Mouse (Mus musculus) CH12.LX (cell line): ENCODE results near the gene Cyp1b1. TPM values are rescaled to one million over a fixed set of nuclear protein-coding genes. Genes with fewer than 3 reads are reported as not detected.

ENCODE experiments used
- DNase-seq: peaks from one replicate; pipeline ENCODE4 v3.0.0-alpha.2; 2013; ENCODE audit errors: extremely low read depth
- H3K27ac ChIP-seq: 2 replicates; pipeline ENCODE4 v1.5.1; 2012; ENCODE audit warnings: low read depth, mild to moderate bottlenecking, control low read depth, moderate library complexity; ENCODE audit not compliant: insufficient read depth
- H3K27me3 ChIP-seq: replicated peaks from 2 replicates; pipeline ENCODE3; 2012; ENCODE audit warnings: inconsistent platforms
- H3K36me3 ChIP-seq, 2 experiments: replicated peaks in 1 of 2; 2 replicates each; pipeline versions ENCODE3 to v1.6.1; 2012; ENCODE audit warnings: inconsistent platforms in 1 of 2, low read length in 1 of 2, mild to moderate bottlenecking in 1 of 2, mixed read lengths in 1 of 2, moderate library complexity in 1 of 2; ENCODE audit not compliant: control insufficient read depth in 1 of 2, insufficient read depth in 1 of 2
- H3K4me1 ChIP-seq, 2 experiments: 2 replicates each; pipeline ENCODE4 v1.6.1; 2012; ENCODE audit warnings: inconsistent platforms in 1 of 2, moderate library complexity in 1 of 2; ENCODE audit not compliant: insufficient read depth in 2 of 2, control insufficient read depth in 1 of 2
- H3K4me2 ChIP-seq: 2 replicates; pipeline ENCODE4 v1.6.1; 2012; ENCODE audit warnings: low read depth, mild to moderate bottlenecking, control low read depth; ENCODE audit not compliant: poor library complexity, insufficient read depth, severe bottlenecking
- H3K4me3 ChIP-seq, 3 experiments: fragments of 150-350 bp in 1 of 3; sonication (generic) in 1 of 3; replicated peaks in 1 of 3; 2 replicates each; pipeline versions ENCODE3 to v1.5.1; 2011 to 2012; ENCODE audit warnings: low read depth in 2 of 3, low read length in 2 of 3, mild to moderate bottlenecking in 2 of 3, moderate library complexity in 2 of 3, control low read depth in 1 of 3, improper control_type of control experiment in 1 of 3, inconsistent platforms in 1 of 3, mixed read lengths in 1 of 3; ENCODE audit not compliant: poor library complexity in 1 of 3
- H3K79me2 ChIP-seq: replicated peaks from 2 replicates; pipeline ENCODE4 v1.6.1; 2012; ENCODE audit warnings: mild to moderate bottlenecking, moderate library complexity; ENCODE audit not compliant: control insufficient read depth, poor library complexity, insufficient read depth, severe bottlenecking; ENCODE audit errors: extremely low read depth
- H3K9ac ChIP-seq: 2 replicates; pipeline ENCODE4 v1.6.1; 2012; ENCODE audit warnings: low read depth, mild to moderate bottlenecking, control low read depth, moderate library complexity; ENCODE audit not compliant: insufficient read depth
- H3K9me3 ChIP-seq: replicated peaks from 2 replicates; pipeline ENCODE3; 2012; ENCODE audit warnings: low read length, inconsistent platforms, mixed read lengths
- MAFK ChIP-seq: IDR thresholded peaks from 2 replicates; pipeline ENCODE4 v1.6.1; 2011; ENCODE audit warnings: low read length, improper control_type of control experiment; ENCODE audit not compliant: insufficient replicate concordance
- MAX ChIP-seq: IDR thresholded peaks from 2 replicates; pipeline ENCODE4 v1.6.1; 2011; ENCODE audit warnings: low read length, improper control_type of control experiment
- TCF12 ChIP-seq: IDR thresholded peaks from 2 replicates; pipeline ENCODE4 v1.6.1; 2014; ENCODE audit warnings: low read depth, mild to moderate bottlenecking, inconsistent platforms, low read length, improper control_type of control experiment
- USF1 ChIP-seq: IDR thresholded peaks from 2 replicates; pipeline ENCODE4 v1.6.1; 2014; ENCODE audit warnings: low read depth, mild to moderate bottlenecking, inconsistent platforms, low read length, improper control_type of control experiment
- ZKSCAN1 ChIP-seq: IDR thresholded peaks from 2 replicates; pipeline ENCODE4 v1.6.1; 2012; ENCODE audit warnings: low read depth, inconsistent platforms, low read length, improper control_type of control experiment, borderline replicate concordance
- dilution Hi-C: fragments of 300-500 bp; cut with MboI; formaldehyde crosslinking; loops from 2 replicates; pipeline ENCODE4 v1.14.3; 2020; ENCODE audit warnings: low sequenced_read_pairs; ENCODE audit not compliant: extremely low pct_unique_long_range_greater_than_20kb, extremely low pct_ligation_motif_present
- in situ Hi-C: fragments of 300-500 bp; cut with MboI; formaldehyde crosslinking; loops from 3 replicates; pipeline ENCODE4 v1.14.3; 2019; ENCODE audit warnings: low sequenced_read_pairs, low pct_ligation_motif_present, low pct_unique_long_range_greater_than_20kb, mixed read lengths
- polyA plus RNA-seq: library from polyadenylated mRNA; unstranded; fragments of >175 nt; gene quantifications from 2 replicates; pipeline ENCODE4 v1.2.1, GENCODE M21; 2012; ENCODE audit warnings: low read depth; ENCODE audit not compliant: insufficient read length
- total RNA-seq, 2 experiments: library from RNA; depleted of rRNA; stranded (reverse); fragments of 300-350 nt in 1 of 2; fragments of >200 nt in 1 of 2; gene quantifications; 2 replicates each; pipeline ENCODE4 v1.2.3; 2012 to 2014

The Cyp1b1 gene
- total and polyA plus RNA-seq, 3 experiments: not detected

GRCm38 (mm10) chr17:79653171-79653570 lies 61.7 kb downstream of the Cyp1b1 start:
- Histone ChIP-seq H3K79me2 (no peaks in the 10 kb centered on the region), H3K36me3 (no peaks in the 10 kb centered on the region), H3K27ac (no peak overlapping the region), H3K9ac (no peak overlapping the region), H3K27me3 (no peaks in the 10 kb centered on the region), H3K4me1 (peaks cover 0 to 6% of the 10 kb centered on the region in 2 experiments; a peak in 1 of 4 replicates), H3K4me2 (no peak overlapping the region), H3K4me3 (no peak overlapping the region), H3K9me3 (no peaks in the 10 kb centered on the region)
- dilution Hi-C loops (no loop called here), in situ Hi-C loops (no loop called here)
- DNase-seq: no peak
- no peak for TF ChIP-seq TCF12
- no peak for TF ChIP-seq MAX
- TF ChIP-seq ZKSCAN1: no peak
- TF ChIP-seq USF1: no peak
- no peak for TF ChIP-seq MAFK

Other genes with a start within 250 kb of the Cyp1b1 start
- 0.59 and 1.0 TPM in 2 replicates for gene Rmdn2, start 103.2 kb downstream of the Cyp1b1 start, total RNA-seq (2012; rRNA removed)
- gene Rmdn2, start 103.2 kb downstream of the Cyp1b1 start, total RNA-seq (2014; rRNA removed): 2.2 and 3.0 TPM in 2 replicates
- 2.2 and 3.1 TPM in 2 replicates for gene Rmdn2, start 103.2 kb downstream of the Cyp1b1 start, polyA plus RNA-seq
- 18.0 and 19.5 TPM in 2 replicates for gene Atl2, start 181.1 kb upstream of the Cyp1b1 start, total RNA-seq (2012; rRNA removed)
- 43.3 and 49.2 TPM in 2 replicates for gene Atl2, start 181.1 kb upstream of the Cyp1b1 start, total RNA-seq (2014; rRNA removed)
- gene Atl2, start 181.1 kb upstream of the Cyp1b1 start, polyA plus RNA-seq: 32.4 and 37.1 TPM in 2 replicates